Mouse (Mus musculus) thymus, postnatal 14 days (tissue): ENCODE results near the gene Rab11fip3.
"Not testable (repeated sequence)": the region's sequence is repeated elsewhere in the genome, so short reads cannot be mapped to it uniquely, and the experiment has no call there.

Experiments
- DNase-seq: peaks from one replicate; pipeline ENCODE4 v3.0.0; 2021

Rab11fip3 gene

DNA sequence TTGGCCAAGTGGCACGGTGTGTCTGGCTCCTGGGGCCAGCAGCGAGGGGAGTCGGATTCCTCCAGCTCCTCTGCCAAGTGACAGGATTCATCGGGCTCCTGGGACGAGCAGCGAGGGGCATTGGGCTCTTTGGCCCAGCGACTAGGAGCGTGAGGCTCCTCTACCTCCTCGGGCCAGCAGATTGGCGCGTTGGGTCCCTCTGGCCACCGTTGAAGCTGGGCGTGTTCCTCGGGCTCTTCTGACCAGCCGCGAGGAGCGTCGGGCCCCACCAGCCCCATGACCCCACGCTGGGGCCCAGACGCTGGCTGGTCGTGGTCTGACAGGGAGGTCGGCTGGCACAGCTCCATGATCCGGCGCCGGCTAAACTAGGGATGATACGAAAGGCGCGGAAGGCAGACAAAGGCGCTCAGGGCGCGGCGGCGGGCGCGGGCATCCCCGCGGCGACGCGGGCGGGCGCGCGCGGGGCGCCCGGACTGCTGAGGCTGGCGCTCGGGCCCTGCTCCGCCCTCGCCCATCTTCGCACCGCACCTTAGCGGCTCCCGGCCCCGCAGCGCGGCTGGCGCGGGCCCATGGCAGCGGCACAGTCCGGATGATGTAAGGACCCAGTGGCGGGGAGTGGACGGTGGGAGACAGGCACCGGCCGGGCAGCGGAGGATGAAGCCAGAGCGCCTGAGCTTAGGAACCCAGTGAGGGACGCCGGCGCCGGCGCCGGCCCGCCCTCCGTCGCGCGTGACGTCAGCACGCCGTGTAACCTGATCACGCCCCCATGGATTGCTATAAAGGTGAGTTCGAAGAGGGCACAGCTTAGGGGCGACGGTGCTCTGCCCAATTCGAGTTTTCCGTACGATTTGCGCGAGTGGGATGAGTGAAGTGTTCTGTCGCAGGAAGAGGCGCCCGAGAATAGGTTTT is at the start of gene Rab11fip3:
Gene Rab11fip3, minus strand, starts transcription at position 725 of the 909 bp plus-strand sequence.
- DNase-seq: peak; percentile 87

DNA sequence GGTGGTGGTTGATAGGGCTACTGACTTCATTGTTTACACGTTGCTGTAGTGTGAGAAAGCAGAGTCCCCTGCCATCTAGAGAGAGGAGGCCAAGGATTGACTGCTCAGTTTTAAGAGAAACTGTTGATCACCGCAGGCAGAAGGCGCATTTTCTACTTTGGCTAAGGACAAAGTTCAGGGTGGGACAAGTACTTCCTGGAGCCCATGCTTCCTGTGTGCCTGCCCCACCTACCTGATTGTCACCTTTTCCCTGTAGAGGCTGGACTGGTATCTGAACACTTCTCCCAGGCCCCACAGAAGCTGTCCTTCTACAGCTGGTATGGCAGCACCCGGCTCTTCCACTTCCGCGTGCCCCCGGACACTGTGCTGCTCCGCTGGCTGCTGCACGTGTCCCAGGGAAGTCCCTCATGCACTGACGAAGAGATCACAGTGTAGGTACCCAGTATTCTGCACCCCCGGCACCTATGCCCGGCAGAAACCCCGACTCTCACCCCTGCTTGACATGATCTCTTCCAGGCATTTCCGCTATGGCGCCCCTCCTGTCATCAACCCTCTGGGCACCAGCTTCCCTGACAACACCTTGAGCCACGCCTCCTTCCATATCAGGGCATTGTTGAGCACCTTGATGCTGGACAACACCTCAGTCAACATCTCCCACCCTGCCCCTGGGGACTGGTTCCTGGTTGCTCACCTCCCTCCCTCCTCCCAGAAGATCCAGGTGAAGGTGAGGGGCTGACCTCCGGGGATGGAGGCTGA is 47.3 kb upstream of the Rab11fip3 start:
- no peak for DNase-seq

DNA sequence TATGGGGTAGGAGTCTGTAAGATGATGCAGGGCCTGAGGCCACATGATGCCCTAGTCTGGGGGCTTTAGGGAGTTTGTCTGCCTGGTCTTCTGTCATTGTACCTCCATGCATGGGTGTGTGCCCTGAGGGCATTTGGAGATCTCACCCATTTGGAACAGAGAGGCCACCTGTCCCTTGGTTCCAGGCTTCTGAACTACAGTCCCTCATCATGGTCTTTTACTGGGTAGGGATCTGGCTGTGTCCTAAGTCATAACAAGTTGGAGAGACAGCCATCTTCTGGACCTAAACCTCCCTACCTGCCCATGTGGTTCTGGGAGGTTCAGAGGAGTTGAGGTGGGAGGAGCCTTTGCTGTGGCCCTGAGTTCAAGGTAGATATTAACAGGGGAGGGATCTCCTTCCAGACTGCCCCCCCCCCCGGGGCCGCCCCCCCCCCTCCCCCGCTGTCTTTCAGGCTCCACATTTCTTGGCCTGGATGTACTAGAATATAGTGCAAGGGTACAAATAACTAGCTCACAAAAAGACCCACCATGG is 46.7 kb upstream of the Rab11fip3 start:
- DNase-seq: no peak

DNA sequence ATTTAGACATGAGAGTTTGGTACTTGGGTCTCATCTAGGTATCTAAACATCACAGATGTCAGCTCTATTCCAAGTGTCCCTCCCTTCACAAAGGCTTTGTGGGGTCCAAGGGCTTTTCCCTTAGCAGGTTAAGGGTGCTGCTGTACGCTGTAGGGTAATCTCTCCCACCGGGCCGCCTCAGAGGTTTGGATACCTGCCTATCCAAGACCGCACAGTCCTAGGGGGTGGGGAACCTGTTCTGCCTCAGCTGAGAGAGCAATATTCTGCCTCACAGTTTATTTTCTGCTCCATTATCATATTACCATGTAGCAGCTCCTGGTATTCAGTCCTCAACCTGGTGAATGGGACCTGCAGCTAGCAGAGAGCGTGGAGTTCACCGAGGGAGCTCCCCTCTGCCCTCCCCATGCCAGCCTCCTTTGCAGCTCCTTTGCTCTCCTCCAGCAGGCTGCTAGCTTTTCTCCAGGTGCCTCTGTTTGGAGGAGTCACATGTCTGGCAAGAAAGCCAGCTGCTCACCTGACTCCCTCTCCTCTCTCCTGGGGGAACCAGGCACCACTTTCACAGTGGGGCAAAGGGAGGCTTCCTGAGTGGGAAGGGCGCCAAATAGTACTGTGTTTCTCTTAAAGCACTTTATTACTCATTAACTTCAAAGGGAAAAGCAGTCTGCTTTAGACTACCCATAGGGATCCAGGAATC is 46.0 kb upstream of the Rab11fip3 start:
- no peak for DNase-seq

DNA sequence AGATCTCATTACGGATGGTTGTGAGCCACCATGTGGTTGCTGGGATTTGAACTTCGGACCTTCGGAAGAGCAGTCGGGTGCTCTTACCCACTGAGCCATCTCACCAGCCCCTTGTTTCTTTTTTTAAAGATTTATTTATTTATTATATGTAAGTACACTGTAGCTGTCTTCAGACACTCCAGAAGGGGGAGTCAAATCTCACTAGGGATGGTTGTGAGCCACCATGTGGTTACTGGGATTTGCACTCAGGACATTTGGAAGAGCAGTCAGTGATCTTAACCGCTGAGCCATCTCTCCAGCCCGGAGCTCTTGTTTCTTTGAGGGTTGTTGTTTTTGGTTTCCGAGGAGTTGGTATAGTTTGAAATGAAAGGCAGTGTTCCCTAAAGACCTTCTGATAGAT is 45.1 kb upstream of the Rab11fip3 start:
- not testable (repeated sequence) for DNase-seq

DNA sequence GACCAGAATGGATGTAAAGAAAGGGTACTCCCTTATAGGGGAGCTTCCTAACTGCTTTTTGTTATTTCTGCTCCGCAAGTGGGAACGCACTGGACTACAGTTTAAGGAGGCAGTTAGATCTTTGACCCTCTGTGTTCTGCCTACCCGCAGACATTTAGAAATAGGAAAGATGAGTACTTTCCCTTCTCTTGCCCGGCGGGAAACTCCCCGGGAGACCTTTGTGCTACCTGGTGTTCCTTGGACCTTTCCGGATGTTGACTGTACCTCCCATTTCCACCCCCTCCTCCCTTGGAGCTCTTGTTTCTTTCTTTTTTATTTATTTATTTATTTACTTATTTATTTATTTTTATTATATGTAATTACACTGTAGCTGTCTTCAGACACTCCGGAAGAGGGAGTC is 44.7 kb upstream of the Rab11fip3 start:
- DNase-seq: no peak

DNA sequence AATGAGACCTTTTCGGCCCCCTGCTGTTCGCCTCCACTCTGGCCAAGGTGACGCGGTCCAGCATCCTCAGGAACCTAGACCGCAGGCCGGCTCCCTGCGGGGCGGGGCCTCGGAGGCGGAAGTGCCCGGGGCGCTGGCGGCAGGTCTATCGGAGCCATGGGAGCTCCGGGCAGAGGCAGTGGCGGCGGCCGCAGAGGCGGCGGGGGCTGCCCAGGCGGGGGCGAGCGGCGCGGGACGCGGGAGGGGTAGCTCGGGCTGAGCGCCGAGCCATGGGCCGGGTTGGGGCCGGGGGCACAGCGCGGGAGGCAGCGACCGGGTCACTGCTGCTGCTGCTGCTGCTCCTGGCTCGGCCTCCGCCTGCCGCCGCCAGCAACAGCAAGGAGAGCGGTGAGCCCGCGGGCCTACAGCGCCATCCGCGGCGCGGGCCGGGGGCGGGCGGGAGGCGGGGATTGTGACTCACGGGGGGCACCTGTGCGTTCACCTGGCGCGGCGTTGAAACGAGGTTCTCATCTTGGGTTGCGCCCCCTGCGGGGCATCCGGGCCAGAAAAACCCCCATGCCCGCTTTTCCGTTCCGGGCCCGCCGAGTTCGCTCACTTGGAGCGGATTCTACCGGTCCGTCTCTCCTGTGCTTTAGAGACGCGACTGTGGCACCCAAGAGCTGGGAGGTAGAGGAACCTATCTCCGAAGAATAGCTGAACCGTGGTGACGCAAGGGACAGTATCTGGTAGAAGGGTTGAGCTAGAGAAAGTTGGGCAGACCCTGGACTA is 44.0 kb upstream of the Rab11fip3 start, which contains the start of gene Tmem8:
Gene Tmem8, plus strand, starts transcription at position 119 of the 768 bp plus-strand sequence.
- peak; percentile 83 for DNase-seq

DNA sequence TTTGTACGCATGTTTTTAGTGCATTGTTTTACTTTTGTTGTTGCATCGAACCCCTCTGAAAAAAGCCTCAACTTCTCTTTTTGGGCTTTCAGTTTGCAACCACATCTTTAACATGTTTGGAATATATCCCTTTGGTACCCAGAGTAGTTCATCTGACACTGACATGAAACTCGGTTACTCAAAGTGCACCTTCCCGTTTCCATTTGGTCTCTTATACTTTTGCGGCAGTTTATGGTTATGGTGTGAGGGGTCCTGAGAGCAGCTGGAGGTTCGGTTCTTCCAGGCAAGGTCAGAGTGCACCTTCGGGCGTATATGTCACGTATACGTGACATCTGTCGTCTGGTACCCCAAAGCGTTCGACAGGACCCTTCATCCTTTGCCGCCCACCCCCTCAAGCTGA is 43.4 kb upstream of the Rab11fip3 start:
- DNase-seq: no peak

DNA sequence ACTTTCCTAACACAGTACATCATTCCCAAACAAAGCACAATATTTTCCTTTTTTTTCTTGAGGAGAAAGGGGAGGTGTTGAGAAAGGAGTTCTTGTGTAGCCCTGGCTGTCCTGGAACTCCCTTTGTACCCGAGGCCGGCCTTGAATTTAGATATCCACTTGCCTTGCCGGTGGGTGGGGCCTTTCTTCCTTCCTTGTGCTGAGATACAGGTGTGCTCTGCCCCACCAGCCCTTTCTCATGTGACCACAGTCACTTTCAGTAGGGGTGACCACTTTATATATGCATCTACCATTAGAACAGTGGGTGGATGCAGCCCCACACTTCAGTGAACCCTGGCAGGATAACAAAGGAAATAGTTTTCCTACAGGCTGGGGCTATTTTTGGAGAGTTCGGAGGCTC is 42.4 kb upstream of the Rab11fip3 start:
- no peak for DNase-seq

DNA sequence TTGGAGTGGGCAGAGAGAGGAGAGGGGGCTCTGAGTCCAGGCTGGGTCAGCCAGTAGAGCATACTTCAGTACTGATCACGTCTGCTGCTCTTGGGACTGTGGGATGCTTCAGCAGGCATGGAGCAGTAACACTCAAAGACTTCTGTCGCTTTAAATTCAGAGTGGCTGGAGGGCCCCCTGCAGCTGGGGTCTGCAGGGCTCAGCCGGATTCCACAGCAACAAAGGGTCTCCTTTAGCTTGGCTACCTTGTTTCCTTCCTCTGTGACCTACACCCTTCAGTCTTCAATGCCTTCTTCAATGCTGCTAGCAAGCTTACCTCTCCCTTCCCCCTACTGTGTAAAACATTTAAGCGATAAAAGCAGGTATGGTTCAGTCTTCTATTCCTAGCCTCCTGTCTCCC is 41.7 kb upstream of the Rab11fip3 start:
- DNase-seq: no peak

DNA sequence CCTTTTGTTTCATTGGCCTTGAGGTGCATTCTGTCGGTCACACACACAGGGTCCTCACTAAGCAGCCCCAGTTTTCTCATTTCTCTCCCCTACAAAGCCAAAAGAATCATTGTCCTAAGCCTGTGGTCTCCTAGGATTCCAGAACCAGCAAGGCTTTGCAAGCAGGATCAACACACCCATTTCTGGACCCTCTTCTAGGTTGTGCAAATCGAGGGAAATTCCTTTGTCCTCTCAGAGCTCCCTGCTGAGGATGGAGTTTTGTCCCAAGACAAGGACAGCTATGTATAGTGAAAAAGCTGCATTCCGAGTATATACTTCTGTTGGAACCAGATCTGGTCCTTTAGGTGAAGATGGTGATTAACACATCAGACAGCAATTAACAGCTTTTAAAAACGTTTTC is 40.8 kb upstream of the Rab11fip3 start:
- no peak for DNase-seq

DNA sequence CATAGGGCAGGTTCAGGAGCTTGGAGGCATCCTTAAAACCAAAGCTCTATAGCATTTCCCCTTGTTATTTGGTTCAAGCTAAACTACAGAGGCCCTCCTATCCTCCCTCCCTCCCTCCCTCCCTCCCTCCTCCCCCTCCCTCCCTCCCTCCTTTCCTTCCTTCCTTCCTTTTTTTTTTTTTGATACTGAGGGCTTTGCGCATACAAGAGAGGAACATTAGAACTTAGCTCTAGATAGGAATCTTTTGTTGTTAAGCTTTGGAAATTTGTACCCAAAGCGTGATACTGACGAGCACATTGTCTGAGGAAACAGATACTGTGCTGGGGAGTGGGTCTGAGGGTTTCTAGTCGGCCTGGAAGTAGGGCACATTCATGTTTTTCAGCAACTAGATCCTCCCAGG is 36.3 kb upstream of the Rab11fip3 start:
- DNase-seq: no peak

DNA sequence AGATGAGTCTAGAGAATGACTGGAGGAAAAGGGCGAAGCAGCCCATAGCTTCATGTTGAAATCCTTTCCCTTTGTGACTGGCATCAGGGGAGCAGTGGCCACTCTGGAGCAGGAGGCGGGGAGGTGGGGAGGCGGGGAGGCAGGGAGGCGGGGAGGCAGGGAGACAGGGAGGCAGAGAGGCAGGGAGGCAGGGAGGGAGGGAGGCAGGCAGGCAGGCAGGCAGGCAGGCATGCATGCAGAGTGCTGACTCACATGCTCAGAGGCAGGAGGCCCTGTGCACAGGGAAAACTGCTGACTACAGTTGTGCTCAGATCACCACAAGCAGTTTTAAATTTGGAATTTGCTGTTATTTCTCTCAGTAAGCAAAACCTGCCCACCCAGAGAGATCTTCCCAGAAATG is 32.1 kb upstream of the Rab11fip3 start:
- no peak for DNase-seq

DNA sequence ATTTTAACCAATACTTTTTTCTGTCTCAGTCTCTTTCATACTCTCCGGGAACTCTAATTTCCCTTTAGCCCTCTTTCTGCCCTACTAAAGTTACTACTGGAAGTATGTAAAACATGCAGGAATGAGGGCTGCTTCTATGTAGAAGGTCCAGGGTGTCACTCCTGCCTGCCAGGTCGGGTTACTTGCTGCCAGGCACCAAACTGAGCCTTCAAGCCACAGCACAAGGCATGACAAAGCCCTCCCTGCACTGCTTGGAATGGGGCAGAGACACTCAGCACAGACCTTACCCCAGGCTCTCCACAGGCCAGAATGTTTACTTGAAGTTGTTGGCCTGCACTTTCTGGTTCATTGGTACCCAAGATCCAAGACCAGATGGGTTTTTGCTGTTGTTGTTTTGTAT is 30.8 kb upstream of the Rab11fip3 start:
- no peak for DNase-seq

DNA sequence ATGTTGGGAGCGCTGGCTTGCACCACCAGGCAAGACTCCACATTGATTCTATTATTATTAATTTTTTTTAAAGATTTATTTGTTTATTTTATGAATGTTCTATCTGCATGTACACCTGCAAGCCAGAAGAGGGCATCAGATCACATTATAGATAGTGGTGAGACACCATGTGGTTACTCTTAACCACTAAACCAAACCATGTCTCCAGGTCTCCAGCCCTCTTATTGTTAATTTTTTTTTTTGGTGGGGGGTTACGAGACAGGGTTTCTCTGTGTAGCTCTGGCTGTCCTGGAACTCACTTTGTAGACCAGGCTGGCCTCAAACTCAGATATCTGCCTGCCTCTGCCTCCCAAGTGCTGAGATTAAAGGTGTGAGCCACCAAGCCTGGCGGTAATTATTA is 30.0 kb upstream of the Rab11fip3 start:
- DNase-seq: peak; percentile 32

DNA sequence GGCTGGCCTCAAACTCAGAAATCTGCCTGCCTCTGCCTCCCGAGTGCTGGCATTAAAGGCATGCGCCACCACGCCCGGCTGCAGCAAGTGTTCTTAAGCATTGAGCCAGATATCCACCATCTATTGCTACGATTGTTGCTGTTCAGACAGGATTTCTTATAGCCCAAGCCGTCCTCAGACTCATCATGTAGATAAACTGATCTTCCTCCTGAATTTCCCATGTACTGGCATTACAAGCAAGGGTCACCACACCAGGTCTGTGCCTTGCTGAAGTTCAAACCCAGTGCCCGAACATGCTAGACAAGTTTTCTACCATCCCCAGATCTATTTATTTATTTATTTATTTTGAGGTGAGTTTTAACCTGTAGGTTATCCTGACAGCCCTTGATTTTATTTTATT is 29.1 kb upstream of the Rab11fip3 start:
- no peak for DNase-seq

DNA sequence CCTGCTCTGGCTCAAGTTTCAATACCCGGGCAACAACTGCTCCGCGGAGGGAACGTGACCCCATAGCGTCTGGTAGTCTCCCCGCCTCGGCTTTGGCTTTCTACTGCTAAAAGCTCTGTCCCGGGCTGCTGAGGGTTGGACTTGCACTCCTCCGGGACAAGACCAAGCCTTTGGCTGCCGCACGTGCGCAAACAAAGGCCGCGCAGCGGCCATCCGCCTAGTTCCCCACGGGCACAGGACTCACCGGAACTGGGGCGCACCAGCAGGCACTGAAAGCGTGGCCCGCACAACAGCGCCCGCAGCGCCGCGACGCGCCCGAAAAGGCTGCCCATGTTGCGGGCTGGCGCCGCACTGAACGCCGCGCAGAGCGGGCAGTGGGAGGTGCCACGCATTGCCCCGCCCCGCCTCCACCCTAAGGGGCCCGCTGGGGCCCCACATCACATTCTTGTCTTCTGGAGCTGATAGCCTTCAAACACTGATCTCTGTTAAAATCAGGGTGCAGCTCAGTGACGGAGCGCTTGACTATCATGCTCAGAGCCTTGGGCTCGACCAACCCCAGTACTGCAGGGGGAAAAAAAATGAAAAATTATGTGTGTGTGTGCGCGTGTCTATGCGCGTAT is 25.9 kb upstream of the Rab11fip3 start, which contains the start of gene Nme4:
Gene Nme4, minus strand, starts transcription at position 482 of the 620 bp plus-strand sequence.
- peak; percentile 69 for DNase-seq

DNA sequence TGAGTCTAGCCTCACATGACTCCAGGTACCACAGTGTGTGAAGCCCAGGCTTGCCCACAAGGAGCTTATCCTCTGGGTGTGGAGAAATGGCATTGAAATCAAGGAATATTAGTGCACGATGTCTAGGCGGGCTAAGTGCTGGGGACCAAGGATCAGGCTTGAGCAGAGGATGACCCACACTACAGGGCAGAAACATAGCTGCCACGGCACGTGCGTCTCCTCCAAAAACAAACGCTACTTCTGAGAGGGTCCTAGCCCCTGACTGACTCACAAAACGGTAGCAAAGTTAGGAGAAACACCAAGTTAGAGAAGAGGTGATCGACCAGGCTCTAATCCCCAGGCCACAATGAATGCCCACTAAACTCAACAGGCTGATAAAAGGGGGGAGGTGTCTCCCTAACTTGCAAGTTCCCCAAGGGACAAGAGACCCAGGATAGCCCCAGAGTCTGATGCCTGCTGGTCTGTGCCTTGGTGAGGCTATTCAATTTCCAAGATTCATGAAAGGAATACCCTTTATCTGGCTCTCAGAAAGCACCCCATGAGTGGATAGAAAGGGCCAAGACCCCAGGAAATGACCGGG is 25.3 kb upstream of the Rab11fip3 start:
- no peak for DNase-seq

DNA sequence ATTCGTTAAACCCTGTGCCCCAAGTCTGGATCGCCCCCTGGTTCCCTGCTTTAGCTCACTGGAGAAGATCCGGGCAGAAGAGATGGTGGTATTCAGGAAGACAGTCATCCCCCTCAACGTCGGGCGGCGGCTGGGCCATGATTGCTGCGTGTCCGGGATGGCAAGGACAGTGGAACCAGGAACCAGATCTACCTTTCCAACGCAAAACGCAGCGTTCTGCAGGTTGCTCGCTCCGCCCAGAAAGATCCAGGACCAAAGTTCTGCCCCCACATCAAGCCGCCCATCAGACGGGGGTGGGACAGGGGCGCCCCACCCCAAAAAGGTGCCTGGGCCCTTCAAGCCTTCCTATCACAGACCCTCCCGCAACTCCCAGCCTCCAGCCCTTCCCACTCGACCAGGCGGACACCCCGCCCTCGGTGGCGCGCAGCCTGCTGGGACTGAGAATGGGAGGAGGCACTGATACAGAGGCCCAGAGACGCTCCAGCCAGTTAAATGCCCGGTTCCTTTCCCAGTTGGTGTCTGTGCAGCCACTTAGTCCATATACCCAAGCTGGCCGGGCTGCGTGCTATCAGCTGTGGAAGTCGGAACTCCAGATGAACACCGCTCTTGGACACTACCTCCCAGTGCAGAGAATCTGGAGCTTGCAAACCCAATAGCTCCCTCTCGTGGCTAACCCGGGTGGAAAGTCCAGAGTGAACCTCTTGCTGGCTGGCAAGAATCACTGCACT is 20.7 kb upstream of the Rab11fip3 start, which contains the start of gene Decr2:
Gene Decr2, minus strand, starts transcription at position 433 of the 728 bp plus-strand sequence.
- peak; percentile 87 for DNase-seq

DNA sequence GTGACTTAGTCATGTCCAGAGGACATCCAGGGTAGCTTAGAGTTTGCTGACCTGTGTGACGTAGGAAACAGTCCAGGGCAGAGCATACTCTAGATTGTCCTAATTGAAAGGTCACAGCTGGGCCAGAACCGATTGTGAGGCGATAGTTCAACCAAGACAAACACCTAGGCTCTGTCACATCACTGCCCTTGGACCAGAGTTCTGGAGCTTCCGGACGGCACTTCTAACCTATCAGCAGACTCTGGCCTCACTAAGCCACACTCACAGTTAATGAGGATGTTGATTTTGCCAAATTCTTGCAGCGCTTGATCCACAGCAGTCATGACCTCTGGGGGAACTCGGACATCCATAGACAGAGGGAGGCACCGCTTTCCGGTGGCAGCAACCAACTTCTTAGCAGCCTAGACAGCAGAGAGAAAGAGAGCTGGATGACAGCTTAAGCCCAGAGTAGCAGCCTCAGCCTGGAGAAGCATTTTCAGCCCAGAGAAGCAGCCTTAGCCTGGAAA is 17.8 kb upstream of the Rab11fip3 start:
- DNase-seq: no peak
